Mouse (Mus musculus) myocyte (in vitro differentiated cells): ENCODE measurements around the gene Ppp1r36.

Experiments
- CEBPB ChIP-seq: IDR thresholded peaks from 2 replicates; pipeline ENCODE4 v1.6.1; 2011; ENCODE audit warnings: mild to moderate bottlenecking, moderate library complexity; ENCODE audit not compliant: poor library complexity, insufficient read depth, severe bottlenecking
- MAX ChIP-seq: IDR thresholded peaks from one replicate; pipeline ENCODE4 v1.6.1; 2011; ENCODE audit warnings: low read depth, mild to moderate bottlenecking, control low read depth
- POLR2A ChIP-seq: IDR thresholded peaks from one replicate; pipeline ENCODE4 v1.6.1; 2011; ENCODE audit warnings: low read depth, mild to moderate bottlenecking, control low read depth, moderate library complexity; ENCODE audit not compliant: insufficient read length
- USF1 ChIP-seq: IDR thresholded peaks from one replicate; pipeline ENCODE4 v1.6.1; 2011; ENCODE audit warnings: low read depth, mild to moderate bottlenecking, control low read depth, moderate library complexity

GRCm38 (mm10) chr12:76452203-76452602, 34.9 kb downstream of the Ppp1r36 start:
- TF ChIP-seq CEBPB (no peak), MAX (no peak), POLR2A (no peak), USF1 (no peak)
